Mouse (Mus musculus): Measurements from ENCODE around the gene Sh3pxd2a. TPM values are rescaled to one million over a fixed set of nuclear protein-coding genes. Genes with fewer than 3 reads are reported as not detected.

The Sh3pxd2a gene
- polyA plus RNA-seq, 1 experiment from 2014 or later: 3.9 TPM

DNA sequence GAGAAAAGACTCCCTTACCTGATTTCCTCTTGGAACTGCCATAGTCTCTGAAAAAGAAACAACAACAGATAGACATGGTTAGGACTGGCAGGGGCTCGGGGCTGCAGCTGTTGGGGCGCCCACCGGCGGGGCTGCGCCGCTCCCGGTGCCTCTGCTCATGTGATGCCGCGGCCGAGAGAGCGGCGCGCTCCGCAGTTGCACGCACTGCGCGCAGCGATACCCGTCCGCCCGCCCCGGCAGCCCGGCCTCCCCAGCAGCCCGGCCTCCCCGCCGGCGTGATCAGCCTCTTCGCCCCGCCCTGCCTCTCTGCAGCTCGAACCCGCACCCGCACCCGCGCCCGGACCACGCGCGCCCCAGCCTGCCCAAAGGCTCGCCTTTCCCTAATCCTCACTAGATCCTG lies 120.8 kb downstream of the Sh3pxd2a start:
- WGBS: 1% methylated on average over 39 of the region's 39 CpGs
- Histone ChIP-seq H3K36me3 (0 out of 2 replicates have a peak, but pooled peaks cover 5% of the 10 kb centered on the region), H3K4me1 (peaks cover 60% of the 10 kb centered on the region), H3K4me3 (peak overlapping the region; percentile 63), H3K9me3 (no peaks in the 10 kb centered on the region), H3K27me3 (ENCODE audit: insufficient read depth, poor library complexity, severe bottlenecking) (peaks cover 39% of the 10 kb centered on the region), H3K27ac (peak overlapping the region; percentile 72)
- DNase-seq (ENCODE audit: low spot score): no peak

DNA sequence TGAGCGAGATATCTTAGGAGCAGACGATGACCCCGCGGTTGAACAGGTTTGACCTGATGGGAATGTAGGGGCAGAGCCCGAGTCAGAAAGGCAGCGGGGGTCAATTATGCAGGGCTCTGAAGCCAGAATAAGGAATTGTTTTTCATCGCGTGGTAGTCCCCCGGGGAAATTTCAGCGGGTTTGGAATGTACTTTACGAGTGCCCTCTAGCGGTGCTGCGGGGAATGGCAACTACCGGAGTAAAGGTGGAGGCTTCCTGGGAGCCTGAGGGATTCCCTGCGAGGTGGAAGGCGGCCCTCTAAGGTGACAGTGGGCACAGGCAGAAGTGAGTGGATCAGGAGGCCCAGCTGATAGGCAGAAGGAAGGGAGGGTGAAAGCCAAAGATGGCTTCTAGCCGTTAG lies 125.0 kb downstream of the Sh3pxd2a start:
- H3K4me3 ChIP-seq: peak overlapping the region; percentile 51
- H3K27ac ChIP-seq: peak overlapping the region; percentile 42
- H3K9me3 ChIP-seq: no peaks in the 10 kb centered on the region
- WGBS: under 1% methylated on average over 17 of the region's 17 CpGs
- no peak for DNase-seq (ENCODE audit: low spot score)
- peaks cover 58% of the 10 kb centered on the region for H3K4me1 ChIP-seq
- H3K36me3 ChIP-seq: no peaks in the 10 kb centered on the region
- peaks cover 24% of the 10 kb centered on the region for H3K27me3 ChIP-seq (ENCODE audit: insufficient read depth, poor library complexity, severe bottlenecking)

DNA sequence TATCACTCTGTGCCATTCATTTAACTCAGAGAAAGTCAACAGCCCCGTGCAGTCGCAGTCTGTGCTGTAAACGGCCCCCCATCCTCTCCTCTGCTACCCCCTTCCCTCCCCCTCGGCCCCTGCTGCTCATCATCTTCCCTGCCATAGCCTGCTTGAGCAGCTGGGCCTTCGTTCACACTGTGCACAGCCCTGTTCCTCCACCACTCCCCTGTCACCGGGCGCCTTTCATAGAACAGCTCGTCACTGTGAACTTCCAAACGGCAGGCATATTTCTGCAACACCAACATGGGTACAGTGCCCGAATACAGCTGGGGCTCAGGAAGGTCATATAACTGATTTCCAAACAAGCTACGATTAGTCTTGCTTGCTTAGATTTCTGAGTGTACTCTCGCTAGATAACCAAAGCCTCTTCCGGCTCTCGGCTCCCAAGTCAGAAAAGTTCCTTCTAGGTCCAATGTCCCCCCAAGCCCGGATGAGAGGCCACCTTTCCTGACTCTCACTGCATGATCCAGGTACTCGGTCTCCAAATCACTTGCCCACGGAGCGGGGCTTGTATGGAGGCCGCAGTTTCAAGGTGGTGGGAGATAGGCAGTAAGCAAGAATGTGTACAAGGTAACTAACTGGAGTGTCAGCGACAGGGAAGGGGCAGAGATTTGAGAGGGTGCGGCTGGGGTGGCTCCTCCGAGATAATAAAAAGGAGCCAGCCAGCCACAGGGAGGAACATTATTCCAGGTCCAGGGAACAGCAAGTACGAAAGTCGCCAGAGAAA lies 125.6 kb downstream of the Sh3pxd2a start:
- Histone ChIP-seq H3K27me3 (ENCODE audit: insufficient read depth, poor library complexity, severe bottlenecking) (peaks cover 18% of the 10 kb centered on the region), H3K27ac (peak overlapping the region; percentile 42; the same call in 1 of the 2 replicates), H3K36me3 (no peaks in the 10 kb centered on the region), H3K4me3 (peak overlapping the region; percentile 51), H3K9me3 (no peaks in the 10 kb centered on the region), H3K4me1 (peaks cover 57% of the 10 kb centered on the region)
- 33% methylated on average over 24 of the region's 24 CpGs for WGBS
- no peak for DNase-seq (ENCODE audit: low spot score)

- Histone ChIP-seq H3K9me3 (no peaks in the 10 kb centered on the region), H3K27ac (no peak overlapping the region), H3K4me3 (no peak overlapping the region), H3K36me3 (no peaks in the 10 kb centered on the region), H3K4me1 (peaks cover 57% of the 10 kb centered on the region), H3K27me3 (ENCODE audit: insufficient read depth, poor library complexity, severe bottlenecking) (peaks cover 10% of the 10 kb centered on the region)
- 34% methylated on average over 12 of the region's 12 CpGs for WGBS
- DNase-seq (ENCODE audit: low spot score): peak; percentile 93
Observed at GRCm38 (mm10) chr19:47337743-47338142, 126.5 kb downstream of the Sh3pxd2a start.

DNA sequence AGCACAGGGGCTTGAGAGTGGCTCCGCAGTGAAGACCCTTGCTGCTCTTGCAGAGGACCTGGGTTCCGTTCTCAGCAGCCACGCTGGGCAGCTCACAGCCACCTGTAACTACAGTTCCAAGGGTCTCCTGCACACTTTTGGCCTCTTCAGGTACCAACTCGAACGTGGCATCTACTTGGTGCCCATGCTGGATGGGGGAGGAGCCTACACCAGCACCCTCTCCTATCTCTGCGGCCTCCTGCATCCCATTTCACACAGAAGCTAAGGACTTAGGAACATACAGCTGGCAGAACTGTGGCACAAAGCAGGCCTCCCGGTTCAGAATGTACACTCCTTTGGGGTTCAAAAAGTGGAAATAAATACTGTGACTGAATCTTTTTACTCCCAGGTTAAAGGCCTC lies 127.0 kb downstream of the Sh3pxd2a start:
- WGBS: 78% methylated on average over 7 of the region's 7 CpGs
- no peak overlapping the region for H3K27ac ChIP-seq
- H3K4me3 ChIP-seq: no peak overlapping the region
- no peak for DNase-seq (ENCODE audit: low spot score)
- no peaks in the 10 kb centered on the region for H3K36me3 ChIP-seq
- H3K27me3 ChIP-seq (ENCODE audit: insufficient read depth, poor library complexity, severe bottlenecking): peaks cover 4% of the 10 kb centered on the region
- H3K9me3 ChIP-seq: no peaks in the 10 kb centered on the region
- peaks cover 52% of the 10 kb centered on the region for H3K4me1 ChIP-seq

- Histone ChIP-seq H3K27me3 (ENCODE audit: insufficient read depth, poor library complexity, severe bottlenecking) (no peaks in the 10 kb centered on the region), H3K4me1 (peaks cover 62% of the 10 kb centered on the region), H3K27ac (peak overlapping the region; percentile 48; the same call in 1 of the 2 replicates), H3K9me3 (no peaks in the 10 kb centered on the region), H3K36me3 (no peaks in the 10 kb centered on the region), H3K4me3 (no peak overlapping the region)
- no peak for DNase-seq (ENCODE audit: low spot score)
- WGBS: 50% methylated on average over 6 of the region's 6 CpGs
Observed at GRCm38 (mm10) chr19:47335262-47335661, 128.9 kb downstream of the Sh3pxd2a start.

DNA sequence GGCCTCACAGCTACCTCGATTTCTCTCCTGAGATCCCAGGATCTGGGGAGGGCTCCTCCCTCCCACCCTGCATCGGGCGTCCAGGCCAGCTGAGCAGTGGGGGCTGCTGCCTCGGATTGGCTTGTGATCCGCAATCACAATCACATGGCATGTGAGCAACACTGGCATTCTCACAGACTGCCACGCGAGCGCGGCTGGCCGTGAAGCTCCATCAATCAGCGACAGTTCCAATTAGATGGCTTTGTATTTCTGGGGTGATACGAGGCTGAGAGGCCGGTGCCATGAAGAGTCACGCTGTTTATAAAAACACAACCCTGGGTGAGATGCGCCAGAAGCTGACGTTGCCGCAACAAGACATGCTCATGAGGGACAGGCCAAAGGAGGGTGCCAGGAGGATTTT lies 129.5 kb downstream of the Sh3pxd2a start:
- 0 out of 2 replicates have a peak overlapping the region, but pooled peaks have one; percentile 48 for H3K27ac ChIP-seq
- DNase-seq (ENCODE audit: low spot score): no peak
- peaks cover 63% of the 10 kb centered on the region for H3K4me1 ChIP-seq
- no peaks in the 10 kb centered on the region for H3K36me3 ChIP-seq
- no peak overlapping the region for H3K4me3 ChIP-seq
- no peaks in the 10 kb centered on the region for H3K27me3 ChIP-seq (ENCODE audit: insufficient read depth, poor library complexity, severe bottlenecking)
- 64% methylated on average over 17 of the region's 17 CpGs for WGBS
- H3K9me3 ChIP-seq: no peaks in the 10 kb centered on the region

DNA sequence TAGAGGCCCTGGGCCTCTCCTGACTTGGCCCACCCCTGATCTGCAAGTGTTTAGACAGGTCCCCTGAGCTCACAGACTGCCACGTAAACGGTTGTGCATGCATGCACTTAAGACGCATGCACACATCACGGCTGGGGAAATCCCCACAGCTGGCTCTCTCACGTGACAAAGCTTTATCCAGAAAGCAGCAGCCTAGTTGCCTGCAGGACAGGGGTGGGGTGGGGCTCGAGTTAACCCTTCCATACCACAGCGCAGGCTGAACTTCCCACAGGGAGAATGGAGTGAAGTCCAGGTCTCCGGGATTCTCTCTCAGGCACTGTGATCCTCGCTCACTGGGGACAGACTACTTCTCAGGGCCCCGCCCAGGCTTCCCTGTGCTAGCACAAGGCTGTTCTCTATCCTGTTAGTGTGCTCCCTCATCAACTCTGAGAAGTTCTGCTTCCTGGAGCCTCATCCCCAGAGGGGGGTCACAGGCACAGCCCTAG lies 133.4 kb downstream of the Sh3pxd2a start:
- H3K9me3 ChIP-seq: no peaks in the 10 kb centered on the region
- DNase-seq (ENCODE audit: low spot score): peak; percentile 91
- H3K4me1 ChIP-seq: peaks cover 72% of the 10 kb centered on the region
- H3K27me3 ChIP-seq (ENCODE audit: insufficient read depth, poor library complexity, severe bottlenecking): no peaks in the 10 kb centered on the region
- H3K36me3 ChIP-seq: no peaks in the 10 kb centered on the region
- WGBS: 10% methylated on average over 10 of the region's 10 CpGs
- H3K27ac ChIP-seq: peak overlapping the region; percentile 85
- H3K4me3 ChIP-seq: peak overlapping the region; percentile 23

DNA sequence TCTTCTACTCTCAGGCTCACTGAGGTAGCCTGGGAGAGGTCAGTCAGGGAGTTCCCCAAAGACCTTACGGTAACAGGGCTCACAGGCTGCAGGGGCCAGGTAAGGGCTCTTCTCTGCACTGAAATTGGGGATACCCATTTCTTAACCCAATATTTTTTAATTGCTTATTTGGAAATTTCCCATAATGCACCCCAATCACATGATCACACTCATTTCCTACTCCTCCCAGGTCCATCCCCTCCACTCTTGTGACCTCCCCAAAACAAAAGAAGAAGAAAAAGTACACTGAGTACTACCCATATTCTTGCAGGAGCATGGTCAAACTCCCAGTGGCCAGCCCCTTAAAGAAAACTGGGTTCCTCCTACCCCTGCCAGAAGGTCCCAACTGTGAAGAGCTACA lies 135.1 kb downstream of the Sh3pxd2a start:
- peaks cover 60% of the 10 kb centered on the region for H3K4me1 ChIP-seq
- 83% methylated on average over 1 of the region's 1 CpGs for WGBS

GRCm38 (mm10) chr19:47327896-47328882 lies 136.0 kb downstream of the Sh3pxd2a start:
- H3K27ac ChIP-seq: peak overlapping the region; percentile 67

More for the DNA sequence above, 135.1 kb downstream of the Sh3pxd2a start:
- no peaks in the 10 kb centered on the region for H3K36me3 ChIP-seq
- no peaks in the 10 kb centered on the region for H3K9me3 ChIP-seq
- H3K27ac ChIP-seq: peak overlapping the region; percentile 67; the same call in 1 of the 2 replicates
- no peak for DNase-seq (ENCODE audit: low spot score)
- H3K4me3 ChIP-seq: no peak overlapping the region
- H3K27me3 ChIP-seq (ENCODE audit: insufficient read depth, poor library complexity, severe bottlenecking): no peaks in the 10 kb centered on the region

DNA sequence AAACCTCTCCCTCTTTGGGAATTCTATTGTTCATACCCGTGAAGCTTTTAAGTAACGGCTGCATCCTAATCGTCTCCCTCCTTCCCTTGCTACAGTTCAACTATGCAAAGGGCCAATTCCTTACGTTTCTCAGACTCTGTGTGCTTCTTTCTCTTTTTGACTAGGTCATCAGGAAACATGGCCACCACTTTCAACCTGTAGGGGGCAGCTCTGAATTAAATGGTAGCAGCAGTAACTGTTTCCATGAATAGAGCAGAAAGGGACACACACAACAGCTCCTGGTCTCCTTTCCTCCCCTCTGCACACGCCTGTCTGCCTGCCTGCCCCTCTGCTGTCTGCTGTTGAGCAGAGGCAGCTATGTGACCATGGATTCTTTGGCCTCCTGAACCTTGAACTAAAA lies 138.3 kb downstream of the Sh3pxd2a start:
- Histone ChIP-seq H3K27ac (0 out of 2 replicates have a peak overlapping the region, but pooled peaks have one; percentile 53), H3K9me3 (no peaks in the 10 kb centered on the region), H3K4me1 (peaks cover 54% of the 10 kb centered on the region), H3K27me3 (ENCODE audit: insufficient read depth, poor library complexity, severe bottlenecking) (no peaks in the 10 kb centered on the region), H3K36me3 (no peaks in the 10 kb centered on the region), H3K4me3 (no peak overlapping the region)
- WGBS: 55% methylated on average over 5 of the region's 5 CpGs
- no peak for DNase-seq (ENCODE audit: low spot score)

More at GRCm38 (mm10) chr19:47327896-47328882, 136.0 kb downstream of the Sh3pxd2a start:
- Histone ChIP-seq H3K9me3 (no peaks in the 10 kb centered on the region), H3K4me3 (no peak overlapping the region), H3K36me3 (no peaks in the 10 kb centered on the region), H3K27me3 (ENCODE audit: insufficient read depth, poor library complexity, severe bottlenecking) (no peaks in the 10 kb centered on the region), H3K4me1 (peaks cover 55% of the 10 kb centered on the region)
- DNase-seq (ENCODE audit: low spot score): no peak
- WGBS: 28% methylated on average over 11 of the region's 11 CpGs

GRCm38 (mm10) chr19:47323096-47323849 lies 140.9 kb downstream of the Sh3pxd2a start:
- peaks cover 64% of the 10 kb centered on the region for H3K4me1 ChIP-seq
- H3K27ac ChIP-seq: peak overlapping the region; percentile 56; the same call in 1 of the 2 replicates
- 83% methylated on average over 11 of the region's 11 CpGs for WGBS
- H3K9me3 ChIP-seq: no peaks in the 10 kb centered on the region
- no peaks in the 10 kb centered on the region for H3K27me3 ChIP-seq (ENCODE audit: insufficient read depth, poor library complexity, severe bottlenecking)
- H3K36me3 ChIP-seq: no peaks in the 10 kb centered on the region
- no peak for DNase-seq (ENCODE audit: low spot score)
- H3K4me3 ChIP-seq: no peak overlapping the region

All from heart, embryonic 10.5 days (tissue).